Mouse (Mus musculus) forebrain, embryonic 14.5 days (tissue): ENCODE results near the gene Ppp1r1b. TPM values are rescaled to one million over a fixed set of nuclear protein-coding genes. Genes with fewer than 3 reads are reported as not detected.

ENCODE experiments used
- ATAC-seq: fragments of 200-750 bp; cut with Nextera tagmentation; 2 replicates; pipeline ENCODE4 v1.8.0; 2017; ENCODE audit warnings: mild to moderate bottlenecking, moderate library complexity
- DNase-seq: peaks from one replicate; pipeline ENCODE4 v3.0.0-alpha.2; 2015; ENCODE audit warnings: low spot score
- H3K27ac ChIP-seq: fragments of 300-500 bp; sonication (generic); 2 replicates; pipeline ENCODE4 v1.5.1; 2014; ENCODE audit warnings: low read depth, mild to moderate bottlenecking, control low read depth, low read length, moderate library complexity
- H3K27me3 ChIP-seq: fragments of 300-500 bp; sonication (generic); replicated peaks from 2 replicates; pipeline ENCODE4 v1.6.1; 2014; ENCODE audit warnings: low read length, control low read depth, mixed read lengths; ENCODE audit not compliant: control insufficient read depth, insufficient read depth
- H3K36me3 ChIP-seq: fragments of 300-500 bp; sonication (generic); 2 replicates; pipeline ENCODE4 v1.6.1; 2014; ENCODE audit warnings: low read length, control low read depth; ENCODE audit not compliant: control insufficient read depth, insufficient read depth
- H3K4me1 ChIP-seq: fragments of 300-500 bp; sonication (generic); 2 replicates; pipeline ENCODE4 v1.6.1; 2014; ENCODE audit warnings: antibody characterized with exemption, low read length, control low read depth; ENCODE audit not compliant: control insufficient read depth, insufficient read depth
- H3K4me2 ChIP-seq: fragments of 300-500 bp; sonication (generic); 2 replicates; pipeline ENCODE4 v1.6.1; 2014; ENCODE audit warnings: mild to moderate bottlenecking, control low read depth, low read length
- H3K4me3 ChIP-seq: fragments of 300-500 bp; sonication (generic); 2 replicates; pipeline ENCODE4 v1.5.1; 2014; ENCODE audit warnings: low read depth, low read length, control low read depth
- H3K9ac ChIP-seq: fragments of 300-500 bp; sonication (generic); 2 replicates; pipeline ENCODE4 v1.6.1; 2014; ENCODE audit warnings: mild to moderate bottlenecking, low read length, control low read depth, moderate library complexity
- H3K9me3 ChIP-seq: fragments of 300-500 bp; sonication (generic); replicated peaks from 2 replicates; pipeline ENCODE4 v1.6.1; 2016; ENCODE audit warnings: low read length, control low read depth, mixed read lengths; ENCODE audit not compliant: control insufficient read depth
- WGBS: fragments of 180-500 bp; shearing (Covaris S2); extraction: QIAGEN DNeasy Blood & Tissue Kit; methylation state at CpG from one replicate; pipeline ENCODE4 v1.1.7; 2014; 5-methylcytosine and 5-hydroxymethylcytosine counted together
- polyA plus RNA-seq: library from polyadenylated mRNA; unstranded; fragments of >200 nt; fragmentation: Nextera tagmentation; extraction: Ambion mirVana; gene quantifications from 2 replicates; pipeline ENCODE4 v1.2.1, GENCODE M21; 2014

The Ppp1r1b gene
- polyA plus RNA-seq, 1 experiment from 2014 or later = 33.1 TPM

DNA sequence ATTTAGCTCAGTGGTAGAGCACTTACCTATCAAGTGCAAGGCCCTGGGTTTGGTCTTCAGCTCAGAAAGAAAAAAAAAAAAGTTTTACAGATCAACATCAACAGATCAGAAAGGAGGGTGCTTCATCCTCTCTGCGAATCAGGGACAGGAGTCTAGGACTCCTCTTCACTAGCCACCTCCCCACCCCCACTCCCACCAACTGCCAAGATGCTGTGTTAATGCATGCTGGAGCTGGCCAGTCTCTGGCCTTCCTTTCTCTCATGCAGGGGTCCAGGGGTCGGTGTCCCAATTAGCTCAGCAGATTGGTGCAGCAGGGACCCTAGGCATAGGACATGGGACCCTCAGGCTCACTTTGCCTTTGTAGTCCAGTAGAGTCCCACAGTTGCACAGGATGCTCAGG, 22.4 kb downstream of the Ppp1r1b start:
- Histone ChIP-seq H3K9ac (no peak overlapping the region), H3K27me3 (no peaks in the 10 kb centered on the region), H3K27ac (peak overlapping the region; percentile 64; the same call in 1 of the 2 replicates), H3K4me1 (peaks cover 18% of the 10 kb centered on the region), H3K36me3 (peaks cover 13% of the 10 kb centered on the region), H3K4me2 (no peak overlapping the region), H3K4me3 (no peak overlapping the region), H3K9me3 (no peaks in the 10 kb centered on the region)
- ATAC-seq = no peak
- 66% methylated on average over 2 of the region's 2 CpGs for WGBS
- no peak for DNase-seq

DNA sequence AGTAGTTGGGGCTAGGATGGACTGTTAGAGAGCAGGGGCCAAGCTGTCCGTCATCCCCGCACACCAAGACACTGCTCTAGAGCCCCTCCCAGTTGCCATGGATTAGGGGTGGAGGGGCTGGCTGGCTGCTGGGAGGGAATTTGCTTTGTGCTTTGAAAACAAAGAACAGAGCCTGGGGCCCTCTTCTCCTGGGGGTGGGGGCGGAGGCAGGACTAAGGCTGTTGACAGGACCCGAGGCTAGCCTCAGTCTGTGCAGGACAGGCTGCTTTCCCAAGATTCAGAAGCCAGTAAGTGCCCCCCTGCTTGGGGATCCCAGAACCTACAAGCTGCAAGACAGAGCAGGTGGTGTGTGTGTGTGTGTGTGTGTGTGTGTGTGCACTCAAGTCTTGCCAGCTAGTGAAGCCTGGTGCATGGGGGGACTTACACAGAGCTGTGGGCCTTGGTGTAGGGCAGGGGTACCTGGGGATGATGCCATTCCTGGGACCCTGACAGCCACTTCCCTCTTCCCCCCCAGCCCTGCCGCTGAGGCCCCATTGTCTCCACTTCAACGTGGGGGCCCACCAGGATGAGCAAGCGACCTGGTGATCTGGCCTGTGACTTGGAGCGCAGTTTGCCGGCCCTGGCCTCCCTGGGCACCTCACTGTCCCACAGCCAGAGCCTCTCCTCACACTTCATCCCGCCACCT, 23.5 kb downstream of the Ppp1r1b start:
- Histone ChIP-seq H3K4me1 (peaks cover 18% of the 10 kb centered on the region), H3K27me3 (no peaks in the 10 kb centered on the region), H3K9ac (0 out of 2 replicates have a peak overlapping the region, but pooled peaks have one; percentile 14), H3K36me3 (peaks cover 24% of the 10 kb centered on the region), H3K4me2 (peak overlapping the region; percentile 26; the same call in 1 of the 2 replicates), H3K9me3 (no peaks in the 10 kb centered on the region), H3K4me3 (no peak overlapping the region), H3K27ac (peak overlapping the region; percentile 64)
- WGBS = 17% methylated on average over 10 of the region's 10 CpGs
- DNase-seq = peak; percentile 77
- ATAC-seq = peak; percentile 70

DNA sequence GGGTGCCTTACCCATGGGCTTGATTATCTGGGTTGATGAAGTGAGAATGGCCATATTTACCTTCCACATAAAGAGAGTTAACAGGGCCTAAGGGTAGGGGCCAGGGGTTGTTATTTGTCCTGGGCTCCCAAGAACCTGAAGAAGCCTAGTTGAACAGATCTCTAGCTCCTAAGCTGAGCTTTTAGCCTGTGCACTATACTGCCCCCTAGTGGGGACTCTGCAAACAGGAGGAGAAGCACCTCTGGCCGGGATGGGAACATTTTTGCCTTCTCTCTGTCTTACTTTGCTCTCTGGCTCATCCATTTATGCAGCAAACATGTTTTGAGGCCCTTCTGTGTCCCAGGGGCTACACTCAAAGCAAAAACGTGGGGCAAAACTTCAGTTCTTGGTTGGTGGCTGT, 24.2 kb downstream of the Ppp1r1b start:
- WGBS = 2% methylated on average over 2 of the region's 2 CpGs
- Histone ChIP-seq H3K36me3 (peaks cover 31% of the 10 kb centered on the region), H3K4me3 (no peak overlapping the region), H3K9ac (no peak overlapping the region), H3K27me3 (no peaks in the 10 kb centered on the region), H3K9me3 (no peaks in the 10 kb centered on the region), H3K27ac (peak overlapping the region; percentile 64), H3K4me1 (peaks cover 18% of the 10 kb centered on the region), H3K4me2 (peak overlapping the region; percentile 26; the same call in 1 of the 2 replicates)
- no peak for ATAC-seq
- DNase-seq = peak; percentile 82

DNA sequence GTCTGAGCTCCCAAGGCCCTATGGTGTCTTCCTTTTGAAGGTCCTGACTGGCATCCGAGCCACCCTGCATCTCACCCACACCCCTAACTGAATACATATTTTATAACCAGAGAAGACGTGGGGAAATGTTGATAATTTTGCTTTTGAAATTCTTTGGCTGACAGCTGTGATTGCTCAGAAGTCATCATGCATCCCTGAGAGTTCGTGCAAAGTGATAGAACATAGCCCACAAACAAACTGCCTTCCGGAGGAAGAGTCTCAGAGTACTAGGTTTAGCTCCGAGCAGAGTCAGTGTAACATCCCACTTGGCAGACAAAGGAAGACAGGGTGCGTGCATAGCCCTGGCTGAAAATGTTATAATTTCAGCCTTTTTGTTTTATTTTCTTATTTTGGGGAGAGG, 25.0 kb downstream of the Ppp1r1b start:
- Histone ChIP-seq H3K9ac (no peak overlapping the region), H3K27ac (no peak overlapping the region)
- no peak for DNase-seq

DNA sequence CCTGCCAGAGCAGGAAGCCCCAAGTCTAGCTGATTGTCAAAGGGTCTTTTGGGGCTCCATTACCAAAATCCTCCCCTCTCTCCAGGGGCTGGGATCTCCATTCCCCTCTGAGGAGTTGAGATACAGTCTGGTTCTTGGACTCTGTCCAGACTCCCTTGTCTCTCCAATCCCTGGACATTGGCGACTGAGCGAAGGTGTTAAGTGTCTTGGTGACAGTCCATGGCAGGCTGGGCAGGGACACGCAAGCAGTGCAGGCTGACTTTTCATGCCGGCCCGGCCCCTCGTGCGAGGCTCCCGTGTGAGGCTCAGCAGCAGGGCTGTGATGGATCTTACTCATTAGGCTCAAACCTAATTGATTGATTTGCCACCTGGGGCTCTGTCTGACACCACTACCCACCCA, 26.1 kb downstream of the Ppp1r1b start:
- ATAC-seq (no peak), DNase-seq (peak; percentile 32)
- Histone ChIP-seq H3K27me3 (no peaks in the 10 kb centered on the region), H3K4me2 (no peak overlapping the region), H3K9ac (no peak overlapping the region), H3K9me3 (no peaks in the 10 kb centered on the region), H3K4me3 (no peak overlapping the region), H3K27ac (no peak overlapping the region), H3K4me1 (peaks cover 18% of the 10 kb centered on the region), H3K36me3 (peaks cover 50% of the 10 kb centered on the region)
- WGBS = 75% methylated on average over 8 of the region's 8 CpGs

More for the DNA sequence above, 25.0 kb downstream of the Ppp1r1b start:
- ATAC-seq = no peak
- Histone ChIP-seq H3K27me3 (no peaks in the 10 kb centered on the region), H3K4me3 (no peak overlapping the region), H3K4me1 (peaks cover 18% of the 10 kb centered on the region), H3K4me2 (no peak overlapping the region), H3K9me3 (no peaks in the 10 kb centered on the region), H3K36me3 (peaks cover 40% of the 10 kb centered on the region)
- 82% methylated on average over 6 of the region's 6 CpGs for WGBS

DNA sequence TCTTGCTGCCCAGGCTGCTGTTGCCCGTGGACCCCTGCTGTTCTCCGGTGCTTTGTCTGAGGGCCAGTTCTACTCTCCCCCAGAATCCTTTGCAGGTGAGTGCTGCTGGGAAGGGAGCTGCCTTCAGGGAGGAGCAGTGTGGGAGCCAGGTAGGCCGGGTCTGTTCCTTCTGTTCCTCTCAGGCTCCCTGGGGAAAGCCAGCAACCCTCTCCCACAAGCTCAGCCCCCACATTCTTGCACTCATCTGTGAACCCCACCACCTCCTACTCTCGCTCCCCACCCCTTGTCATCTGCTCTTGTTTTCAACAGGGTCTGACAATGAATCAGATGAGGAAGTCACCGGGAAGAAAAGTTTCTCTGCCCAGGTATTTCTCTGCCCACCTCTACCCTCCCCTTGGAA, 28.6 kb downstream of the Ppp1r1b start:
- Histone ChIP-seq H3K27ac (no peak overlapping the region), H3K27me3 (no peaks in the 10 kb centered on the region), H3K4me1 (peaks cover 5% of the 10 kb centered on the region), H3K36me3 (peaks cover 67% of the 10 kb centered on the region), H3K4me2 (no peak overlapping the region), H3K9ac (no peak overlapping the region), H3K4me3 (no peak overlapping the region), H3K9me3 (no peaks in the 10 kb centered on the region)
- DNase-seq (no peak), ATAC-seq (no peak)
- 69% methylated on average over 5 of the region's 5 CpGs for WGBS

DNA sequence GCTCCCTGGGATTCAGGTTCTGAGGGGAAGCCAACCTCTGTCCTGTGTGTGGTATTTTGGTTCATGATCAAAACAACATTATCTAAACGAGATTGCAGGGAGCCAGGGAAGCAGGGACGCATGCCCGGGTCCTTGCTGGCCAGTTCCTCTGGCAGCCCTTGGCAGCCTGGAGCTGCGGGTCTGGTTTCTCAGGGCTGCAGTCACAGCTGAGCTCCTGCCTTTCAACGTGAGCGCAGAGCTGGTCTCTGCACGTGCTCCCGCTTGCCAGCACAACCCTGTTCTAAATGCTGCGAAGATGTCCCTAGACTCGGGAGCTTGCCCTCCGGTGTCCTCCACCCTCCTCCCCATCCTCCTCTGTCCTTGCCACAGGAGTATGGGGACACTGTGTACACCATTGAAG, 29.6 kb downstream of the Ppp1r1b start:
- no peaks in the 10 kb centered on the region for H3K9me3 ChIP-seq
- no peaks in the 10 kb centered on the region for H3K27me3 ChIP-seq
- no peak overlapping the region for H3K9ac ChIP-seq
- WGBS = 85% methylated on average over 11 of the region's 11 CpGs
- DNase-seq (no peak), ATAC-seq (no peak)
- H3K4me2 ChIP-seq = no peak overlapping the region
- no peak overlapping the region for H3K4me3 ChIP-seq
- H3K27ac ChIP-seq = no peak overlapping the region
- H3K36me3 ChIP-seq = peaks cover 67% of the 10 kb centered on the region
- H3K4me1 ChIP-seq = no peaks in the 10 kb centered on the region

DNA sequence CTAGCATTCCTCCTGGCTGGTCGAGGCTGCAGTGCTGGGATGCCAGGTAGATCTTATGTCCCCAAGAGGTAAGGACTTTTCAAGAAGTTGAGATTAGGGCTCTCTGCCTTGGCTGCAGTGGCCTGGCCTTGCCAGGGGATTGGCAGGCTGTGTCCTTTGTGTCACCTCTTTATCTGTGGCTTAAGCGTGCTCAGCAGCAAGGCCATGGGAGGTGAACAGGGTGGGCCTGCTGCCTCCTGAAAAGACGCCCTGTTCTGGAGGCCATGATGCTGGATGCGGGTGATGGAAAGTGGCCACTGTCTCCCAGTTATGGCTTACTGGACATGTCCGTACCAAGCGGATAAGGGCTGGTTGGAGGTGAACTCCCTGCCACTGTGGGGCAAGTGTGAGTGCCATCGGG, 31.2 kb downstream of the Ppp1r1b start:
- H3K36me3 ChIP-seq = peaks cover 66% of the 10 kb centered on the region
- peak overlapping the region; percentile 9; the same call in 1 of the 2 replicates for H3K27ac ChIP-seq
- WGBS = 88% methylated on average over 7 of the region's 7 CpGs
- no peak for ATAC-seq
- no peaks in the 10 kb centered on the region for H3K4me1 ChIP-seq
- H3K4me3 ChIP-seq = no peak overlapping the region
- H3K27me3 ChIP-seq = no peaks in the 10 kb centered on the region
- H3K9me3 ChIP-seq = no peaks in the 10 kb centered on the region
- no peak for DNase-seq
- no peak overlapping the region for H3K9ac ChIP-seq
- no peak overlapping the region for H3K4me2 ChIP-seq

DNA sequence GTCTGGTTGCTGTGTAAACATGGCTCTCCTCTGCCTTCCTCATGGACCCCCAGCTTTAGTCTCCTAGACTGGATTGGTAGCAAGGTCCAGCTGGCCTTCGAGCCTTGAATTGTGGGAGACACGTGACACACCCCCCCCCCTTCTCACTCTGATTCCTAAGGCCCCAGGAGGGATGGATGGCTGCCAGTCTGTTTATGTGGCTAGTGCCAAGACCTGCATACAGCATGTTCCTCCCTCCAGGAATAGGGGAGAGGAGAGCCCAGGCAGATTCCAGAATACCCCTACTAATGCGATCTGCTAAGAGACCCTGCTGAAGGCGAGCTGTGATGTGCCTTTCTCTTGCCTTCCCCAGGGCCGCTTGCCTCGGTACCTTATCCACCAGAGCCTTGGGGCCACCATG, 31.9 kb downstream of the Ppp1r1b start:
- 0 out of 2 replicates have a peak overlapping the region, but pooled peaks have one; percentile 17 for H3K27ac ChIP-seq

More for the DNA sequence above, 31.9 kb downstream of the Ppp1r1b start:
- Histone ChIP-seq H3K36me3 (peaks cover 59% of the 10 kb centered on the region), H3K4me1 (no peaks in the 10 kb centered on the region), H3K4me2 (no peak overlapping the region), H3K9ac (no peak overlapping the region), H3K4me3 (no peak overlapping the region), H3K27me3 (0 out of 2 replicates have a peak, but pooled peaks cover 2% of the 10 kb centered on the region), H3K9me3 (no peaks in the 10 kb centered on the region)
- WGBS = 67% methylated on average over 6 of the region's 6 CpGs
- ATAC-seq (no peak), DNase-seq (peak; percentile 70)
